28 mouse cellular contexts compared by ENCODE assay signal in the genomic region with DNA sequence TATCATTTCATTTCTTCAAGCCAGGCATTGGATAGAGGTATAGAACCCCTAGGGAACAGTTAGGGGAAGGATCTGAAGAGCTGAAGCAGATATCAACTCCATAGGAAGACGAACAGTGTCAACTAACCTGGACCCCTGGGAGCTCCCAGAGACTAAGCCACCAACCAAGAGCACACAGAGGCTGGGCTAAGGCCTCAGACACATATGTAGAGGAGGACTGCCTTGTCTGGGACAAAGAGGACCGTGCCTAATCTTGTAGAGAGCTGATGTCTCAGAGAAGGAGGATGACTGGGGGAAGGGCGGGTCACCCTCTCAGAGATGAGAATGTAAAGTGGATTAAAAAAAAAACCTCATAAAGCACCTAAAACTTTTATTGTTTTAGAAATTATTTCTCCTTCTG.
"Had no signal": no experiment of that assay in that cellular context is flagged by ENCODE, and none has a peak within 500 bp of the region (broad histone marks: within the 10 kb centered on the region; RNA-seq: fewer than 3 reads in every experiment).

No protein-coding gene starts in this region.

- H3K27ac ChIP-seq: left cerebral cortex, adult 2 months; limb, embryonic 10.5 days; limb, embryonic 12.5 days; limb, embryonic 13.5 days; limb, embryonic 15.5 days; liver, embryonic 12.5 days; liver, embryonic 13.5 days; liver, embryonic 14.5 days; liver, embryonic 15.5 days; lung, embryonic 15.5 days; macrophage; neural tube, embryonic 12.5 days had no signal

- H3K27me3 ChIP-seq: limb, embryonic 12.5 days; limb, embryonic 13.5 days; limb, embryonic 15.5 days; liver, embryonic 12.5 days; liver, embryonic 13.5 days; liver, embryonic 15.5 days; lung, embryonic 15.5 days; megakaryocyte, embryonic 14.5 days; neural tube, embryonic 12.5 days had no signal

- DNase-seq: layer of hippocampus, postnatal 36 days; left cerebral cortex, postnatal 4 days; liver; liver, embryonic 13.5 days; liver, postnatal 0 days; lung, adult 18-20 months; lung, adult 2 months; lung, embryonic 14.5 days; lung, postnatal 10 days; lung, postnatal 14 days; lung, postnatal 36 days; lung, postnatal 4 days had no signal

- H3K4me1 ChIP-seq: limb, embryonic 10.5 days; limb, embryonic 12.5 days; limb, embryonic 13.5 days; limb, embryonic 15.5 days; liver, embryonic 12.5 days; liver, embryonic 13.5 days; liver, embryonic 15.5 days; lung, embryonic 15.5 days; megakaryocyte, embryonic 14.5 days; neural tube, embryonic 12.5 days had no signal

- H3K4me3 ChIP-seq: left cerebral cortex, adult 2 months; limb, embryonic 10.5 days; limb, embryonic 12.5 days; limb, embryonic 13.5 days; limb, embryonic 15.5 days; liver, embryonic 12.5 days; liver, embryonic 13.5 days; liver, embryonic 15.5 days; lung, embryonic 15.5 days; megakaryocyte, embryonic 14.5 days; myocyte; neural tube, embryonic 12.5 days had no signal

- H3K9me3 ChIP-seq: limb, embryonic 10.5 days; limb, embryonic 12.5 days; limb, embryonic 13.5 days; limb, embryonic 15.5 days; liver, embryonic 12.5 days; liver, embryonic 13.5 days; liver, embryonic 15.5 days; lung, embryonic 15.5 days; megakaryocyte, embryonic 14.5 days; neural tube, embryonic 12.5 days had no signal

- H3K36me3 ChIP-seq: limb, embryonic 10.5 days; limb, embryonic 12.5 days; limb, embryonic 13.5 days; limb, embryonic 15.5 days; liver, embryonic 12.5 days; liver, embryonic 13.5 days; liver, embryonic 15.5 days; lung, embryonic 15.5 days; neural tube, embryonic 12.5 days had no signal

- ATAC-seq: liver, embryonic 12.5 days; liver, postnatal 0 days; lung, postnatal 0 days; midbrain, embryonic 16.5 days had no signal

- H3K4me2 ChIP-seq: limb, embryonic 12.5 days; limb, embryonic 13.5 days; limb, embryonic 15.5 days; liver, embryonic 11.5 days; liver, embryonic 12.5 days; liver, embryonic 13.5 days; liver, embryonic 15.5 days; lung, embryonic 14.5 days; lung, embryonic 15.5 days; neural tube, embryonic 12.5 days had no signal

- H3K9ac ChIP-seq: limb, embryonic 12.5 days; limb, embryonic 13.5 days; limb, embryonic 15.5 days; liver, embryonic 12.5 days; liver, embryonic 13.5 days; liver, embryonic 14.5 days; liver, embryonic 15.5 days; liver, postnatal 0 days; lung, embryonic 14.5 days; lung, embryonic 15.5 days; neural tube, embryonic 12.5 days had no signal
